Mouse (Mus musculus): ENCODE results near the gene Kifc5b.
"Not testable (repeated sequence)": the region's sequence is repeated elsewhere in the genome, so short reads cannot be mapped to it uniquely, and the experiment has no call there.

Gene Kifc5b

GRCm38 (mm10) chr17:26916711-26917482 lies at the start of gene Kifc5b:
Gene Kifc5b (plus strand): TSS chr17:26917091.
- peak; percentile 99 for DNase-seq (ENCODE audit: low spot score)

GRCm38 (mm10) chr17:26868756-26869155 lies 48.1 kb upstream of the Kifc5b start:
- DNase-seq (ENCODE audit: low spot score) = no peak

- no peak for DNase-seq (ENCODE audit: low spot score)
Measured at GRCm38 (mm10) chr17:26872870-26873269, 44.0 kb upstream of the Kifc5b start.

GRCm38 (mm10) chr17:26873502-26873901 lies 43.4 kb upstream of the Kifc5b start:
- DNase-seq (ENCODE audit: low spot score) = no peak

GRCm38 (mm10) chr17:26874542-26874941 lies 42.3 kb upstream of the Kifc5b start:
- no peak for DNase-seq (ENCODE audit: low spot score)

- no peak for DNase-seq (ENCODE audit: low spot score)
Measured at GRCm38 (mm10) chr17:26877927-26878326, 39.0 kb upstream of the Kifc5b start.

- DNase-seq (ENCODE audit: low spot score) = no peak
Measured at GRCm38 (mm10) chr17:26879235-26879634, 37.7 kb upstream of the Kifc5b start.

GRCm38 (mm10) chr17:26882706-26883105 lies 34.2 kb upstream of the Kifc5b start:
- DNase-seq (ENCODE audit: low spot score) = no peak

GRCm38 (mm10) chr17:26883585-26883984 lies 33.3 kb upstream of the Kifc5b start:
- DNase-seq (ENCODE audit: low spot score) = no peak

- DNase-seq (ENCODE audit: low spot score) = peak; percentile 73
Measured at GRCm38 (mm10) chr17:26884995-26885926, 31.6 kb upstream of the Kifc5b start.

GRCm38 (mm10) chr17:26886047-26886749 lies 30.7 kb upstream of the Kifc5b start:
- peak; percentile 73 for DNase-seq (ENCODE audit: low spot score)

- DNase-seq (ENCODE audit: low spot score) = no peak
Measured at GRCm38 (mm10) chr17:26887926-26888325, 29.0 kb upstream of the Kifc5b start.

GRCm38 (mm10) chr17:26892635-26893375 lies 24.1 kb upstream of the Kifc5b start:
- DNase-seq (ENCODE audit: low spot score) = no peak

GRCm38 (mm10) chr17:26893492-26893891 lies 23.4 kb upstream of the Kifc5b start:
- DNase-seq (ENCODE audit: low spot score) = no peak

- no peak for DNase-seq (ENCODE audit: low spot score)
Measured at GRCm38 (mm10) chr17:26894342-26894741, 22.5 kb upstream of the Kifc5b start.

- peak; percentile 19 for DNase-seq (ENCODE audit: low spot score)
Measured at GRCm38 (mm10) chr17:26895578-26895977, 21.3 kb upstream of the Kifc5b start.

- DNase-seq (ENCODE audit: low spot score) = no peak
Measured at GRCm38 (mm10) chr17:26900916-26901315, 16.0 kb upstream of the Kifc5b start.

- DNase-seq (ENCODE audit: low spot score) = no peak
Measured at GRCm38 (mm10) chr17:26904320-26904719, 12.6 kb upstream of the Kifc5b start.

GRCm38 (mm10) chr17:26907506-26907905 lies 9.4 kb upstream of the Kifc5b start:
- not testable (repeated sequence) for DNase-seq (ENCODE audit: low spot score)

- DNase-seq (ENCODE audit: low spot score) = no peak
Measured at GRCm38 (mm10) chr17:26915248-26915647, 1.6 kb upstream of the Kifc5b start.

GRCm38 (mm10) chr17:26917560-26917959 lies 669 bp downstream of the Kifc5b start:
- DNase-seq (ENCODE audit: low spot score) = not testable (repeated sequence)
